Mouse (Mus musculus) adrenal gland, adult 8-10 months (tissue): ENCODE data around the gene Gm20503. TPM values are rescaled to one million over a fixed set of nuclear protein-coding genes. Genes with fewer than 3 reads are reported as not detected.

Source experiments
- DNase-seq: peaks from one replicate; pipeline ENCODE4 v3.0.0; 2022
- total RNA-seq, 4 experiments: library from RNA; stranded (reverse); gene quantifications; 2 replicates each; pipeline ENCODE4 v1.2.4; 2022

The Gm20503 gene
- total RNA-seq, 4 experiments from 2014 or later, result 2.7 to 8.3 (median 6.3) TPM; not detected in 1

- no peak for DNase-seq
These were observed 5.0 kb downstream of the Gm20503 start for GRCm38 (mm10) chr4:59007974-59008373.

GRCm38 (mm10) chr4:59009186-59009585 lies 6.2 kb downstream of the Gm20503 start:
- no peak for DNase-seq

- DNase-seq, result no peak
These were observed 6.7 kb downstream of the Gm20503 start for GRCm38 (mm10) chr4:59009696-59010095.

- DNase-seq, result no peak
These were observed 8.4 kb downstream of the Gm20503 start for GRCm38 (mm10) chr4:59011446-59011845.

GRCm38 (mm10) chr4:59015181-59015580 lies 12.2 kb downstream of the Gm20503 start:
- no peak for DNase-seq

- DNase-seq, result no peak
These were observed 13.9 kb downstream of the Gm20503 start for GRCm38 (mm10) chr4:59016922-59017321.

GRCm38 (mm10) chr4:59034325-59034917 lies 31.4 kb downstream of the Gm20503 start:
- DNase-seq, result no peak

- DNase-seq, result peak; percentile 33
These were observed 32.1 kb downstream of the Gm20503 start, which contains the start of gene Gng10 for GRCm38 (mm10) chr4:59034918-59035785. Gng10 (plus strand) TSS chr4:59035088.

GRCm38 (mm10) chr4:59035786-59036350 lies 32.9 kb downstream of the Gm20503 start:
- no peak for DNase-seq

GRCm38 (mm10) chr4:59036490-59037127 lies 33.6 kb downstream of the Gm20503 start:
- peak; percentile 37 for DNase-seq

GRCm38 (mm10) chr4:59037525-59037924 lies 34.5 kb downstream of the Gm20503 start:
- DNase-seq, result no peak

GRCm38 (mm10) chr4:59040397-59041287 lies 37.6 kb downstream of the Gm20503 start:
- no peak for DNase-seq

- no peak for DNase-seq
These were observed 40.1 kb downstream of the Gm20503 start for GRCm38 (mm10) chr4:59043074-59043473.

GRCm38 (mm10) chr4:59043891-59044290 lies 40.9 kb downstream of the Gm20503 start:
- DNase-seq, result no peak

- no peak for DNase-seq
These were observed 44.2 kb downstream of the Gm20503 start for GRCm38 (mm10) chr4:59047222-59047621.

GRCm38 (mm10) chr4:59051081-59051480 lies 48.1 kb downstream of the Gm20503 start:
- no peak for DNase-seq

GRCm38 (mm10) chr4:59057929-59058328 lies 54.9 kb downstream of the Gm20503 start:
- no peak for DNase-seq

GRCm38 (mm10) chr4:59062526-59062925 lies 59.5 kb downstream of the Gm20503 start:
- no peak for DNase-seq

GRCm38 (mm10) chr4:59069276-59069675 lies 66.3 kb downstream of the Gm20503 start:
- no peak for DNase-seq

- DNase-seq, result no peak
These were observed 80.4 kb downstream of the Gm20503 start for GRCm38 (mm10) chr4:59083430-59083829.

GRCm38 (mm10) chr4:59089391-59089790 lies 86.4 kb downstream of the Gm20503 start:
- DNase-seq, result no peak
